Mouse (Mus musculus) c-Kit-positive CD71-positive TER-119-negative erythroid progenitor cells, embryonic 14.5 days (primary cell): ENCODE results near the gene Slc44a2.

Source experiments
- DNase-seq: peaks from one replicate; pipeline ENCODE4 v3.0.0-alpha.2; 2013; ENCODE audit warnings: low read depth

Slc44a2 gene

DNA sequence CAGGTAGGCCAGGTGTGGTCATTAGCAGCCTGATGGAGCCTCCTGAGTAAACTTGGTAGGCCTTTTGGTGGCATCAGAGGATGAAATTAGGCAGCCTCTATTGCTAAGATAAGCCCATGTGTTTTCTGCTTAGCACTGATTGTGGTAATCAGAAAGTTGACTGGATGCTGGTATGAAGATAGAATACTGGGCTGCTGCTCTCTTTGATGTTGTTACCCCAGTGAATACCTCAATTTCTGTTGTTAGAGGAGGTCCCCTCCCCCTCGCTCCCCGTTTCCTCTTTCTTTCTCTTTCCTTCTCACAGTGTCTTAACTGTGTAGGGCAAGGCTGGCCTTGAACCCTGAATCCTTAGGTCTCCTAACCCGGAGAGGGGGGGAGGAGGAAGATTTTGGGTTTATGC lies 58.7 kb downstream of the Slc44a2 start:
- DNase-seq, result no peak

DNA sequence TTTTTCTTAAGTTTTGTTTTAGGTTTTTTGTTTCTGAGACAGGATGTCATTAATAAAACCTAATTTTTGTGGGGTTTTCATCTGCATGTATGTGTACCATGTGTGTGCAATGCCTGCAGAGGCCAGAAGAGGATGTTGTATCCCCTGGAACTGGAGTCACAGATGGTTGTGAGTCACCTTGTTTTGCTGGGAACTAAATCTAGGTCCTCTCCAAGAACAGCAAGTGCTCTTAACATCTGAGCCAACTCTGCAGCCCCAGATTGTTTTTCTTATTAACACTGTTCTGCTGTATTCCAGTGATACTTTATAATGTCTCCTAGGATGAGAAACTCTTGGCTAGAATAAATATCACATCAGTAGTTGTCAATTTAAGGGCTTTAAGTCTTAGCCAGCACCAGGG lies 60.4 kb downstream of the Slc44a2 start:
- no peak for DNase-seq

DNA sequence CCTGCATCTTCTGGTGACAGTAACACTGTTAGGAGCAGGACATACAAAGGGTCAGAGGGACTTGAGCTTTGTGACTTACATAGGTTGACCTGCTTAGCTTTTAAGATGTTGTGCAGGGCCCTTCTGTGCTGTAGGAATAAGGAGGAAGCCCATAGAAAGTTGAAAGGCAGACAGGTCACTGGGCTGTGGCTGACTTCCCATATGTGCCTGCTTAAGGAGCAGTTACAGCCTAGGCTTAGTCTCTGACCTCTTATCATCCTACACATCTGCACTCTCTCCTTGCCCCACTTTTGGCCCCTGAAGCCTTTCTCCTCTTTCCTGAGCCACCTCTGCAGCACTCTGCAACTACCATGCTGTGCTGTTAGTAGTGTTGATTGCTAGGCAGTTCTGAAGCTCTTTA lies 63.5 kb downstream of the Slc44a2 start:
- no peak for DNase-seq

DNA sequence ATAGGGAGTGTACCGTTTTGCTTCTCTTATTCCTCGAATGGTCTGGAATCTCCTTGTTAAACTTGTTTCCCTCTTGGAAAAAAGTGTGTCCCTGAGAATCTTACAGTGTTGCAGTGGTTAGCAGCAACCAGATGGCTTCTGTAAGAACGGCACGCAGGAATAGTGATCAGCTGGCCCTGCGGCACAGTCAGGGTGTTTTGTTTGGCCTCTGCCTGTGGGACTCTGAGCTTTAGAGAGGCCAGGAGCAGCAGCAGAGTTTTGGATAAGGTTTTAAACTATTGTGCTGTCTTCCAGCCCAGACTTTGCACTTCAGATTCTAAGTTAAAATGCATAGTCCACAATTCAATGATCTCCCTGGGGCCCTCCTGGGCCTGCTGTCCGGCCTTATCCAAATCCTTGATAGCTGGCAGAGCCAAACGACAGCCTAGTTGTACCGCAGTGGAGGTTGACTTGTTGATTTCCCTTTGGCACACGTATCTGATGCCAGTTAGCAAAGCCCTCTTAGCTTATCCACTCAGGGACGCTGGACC lies 72.2 kb downstream of the Slc44a2 start:
- DNase-seq, result no peak

DNA sequence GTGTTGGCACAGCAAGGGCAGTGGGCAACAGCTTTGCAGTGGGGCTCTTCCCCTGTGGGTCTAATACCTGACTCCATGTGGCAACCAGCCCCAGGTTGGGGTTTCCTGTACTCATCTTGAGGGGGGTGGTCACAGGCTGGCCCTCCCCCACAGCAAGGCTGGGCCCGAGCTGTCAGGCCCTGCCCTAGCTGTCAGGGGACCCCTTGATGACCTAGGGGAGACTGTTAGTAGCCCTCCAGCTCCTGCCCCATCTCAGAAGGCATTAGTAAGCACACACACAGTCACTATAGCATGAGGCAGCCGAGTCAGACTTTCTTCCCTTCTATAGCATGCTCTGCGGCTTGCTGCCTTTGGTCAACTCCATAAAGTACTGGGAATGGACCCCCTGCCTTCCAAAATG lies 75.2 kb downstream of the Slc44a2 start:
- no peak for DNase-seq

DNA sequence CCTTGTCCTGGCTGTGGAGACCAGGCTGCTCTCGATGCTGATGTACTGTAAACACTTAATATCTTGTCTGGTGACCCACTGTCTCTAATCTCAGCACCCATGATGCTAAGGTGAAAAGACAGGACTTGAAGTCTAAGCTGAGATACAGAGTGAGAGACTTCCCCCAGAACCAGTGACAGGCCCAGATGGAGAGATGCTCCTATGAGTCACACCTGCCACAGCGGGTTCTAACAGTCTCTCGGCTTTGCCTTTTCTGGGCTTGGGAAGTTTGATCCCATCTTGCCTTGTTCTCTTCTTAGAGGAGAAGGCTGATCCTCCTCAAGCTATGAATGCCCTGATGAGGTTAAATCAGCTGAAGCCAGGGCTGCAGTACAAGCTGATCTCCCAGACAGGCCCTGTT lies 76.7 kb downstream of the Slc44a2 start:
- DNase-seq, result no peak

DNA sequence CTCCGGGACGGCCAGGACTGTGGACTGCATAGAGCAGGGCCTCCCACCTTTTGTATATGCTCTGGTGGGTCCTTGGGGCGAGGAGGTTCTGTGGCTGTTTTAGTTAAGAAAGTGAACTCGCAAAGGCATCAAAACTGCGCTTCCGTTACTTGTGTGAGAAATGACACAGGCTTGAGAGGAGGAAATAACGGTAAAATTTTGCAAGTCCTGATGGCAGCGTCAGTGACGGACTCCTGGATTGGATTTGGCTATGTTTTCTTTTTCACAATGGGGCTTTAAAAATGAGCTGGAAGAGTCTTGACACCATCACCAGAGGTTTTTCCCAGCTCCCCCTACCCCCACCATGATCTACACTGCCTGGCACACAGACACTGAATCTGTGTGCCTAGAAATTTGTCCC lies 80.5 kb downstream of the Slc44a2 start:
- no peak for DNase-seq

DNA sequence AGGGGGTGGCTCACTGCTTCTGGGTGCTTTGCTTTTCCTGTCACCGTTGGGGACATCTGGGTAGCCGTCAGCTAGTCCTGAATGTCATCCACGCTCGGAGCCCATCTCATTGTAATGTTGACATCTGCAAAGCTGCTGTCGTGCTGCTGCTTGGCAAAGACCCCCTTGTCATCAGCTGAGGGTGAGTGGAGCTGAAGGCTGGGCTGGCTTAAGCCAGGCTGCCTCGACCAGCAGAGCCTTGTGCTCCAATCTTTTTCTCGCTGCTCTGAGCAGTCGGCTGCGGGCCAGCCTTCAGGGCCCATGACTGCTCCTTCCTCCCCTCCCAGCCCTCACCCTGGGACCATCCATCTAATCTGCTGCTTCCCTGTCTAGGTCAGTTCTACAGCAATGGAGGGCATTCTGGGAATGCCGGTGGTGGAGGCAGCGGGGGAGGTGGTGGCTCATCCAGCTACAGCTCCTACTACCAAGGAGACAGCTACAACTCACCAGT lies 82.3 kb downstream of the Slc44a2 start:
- no peak for DNase-seq

DNA sequence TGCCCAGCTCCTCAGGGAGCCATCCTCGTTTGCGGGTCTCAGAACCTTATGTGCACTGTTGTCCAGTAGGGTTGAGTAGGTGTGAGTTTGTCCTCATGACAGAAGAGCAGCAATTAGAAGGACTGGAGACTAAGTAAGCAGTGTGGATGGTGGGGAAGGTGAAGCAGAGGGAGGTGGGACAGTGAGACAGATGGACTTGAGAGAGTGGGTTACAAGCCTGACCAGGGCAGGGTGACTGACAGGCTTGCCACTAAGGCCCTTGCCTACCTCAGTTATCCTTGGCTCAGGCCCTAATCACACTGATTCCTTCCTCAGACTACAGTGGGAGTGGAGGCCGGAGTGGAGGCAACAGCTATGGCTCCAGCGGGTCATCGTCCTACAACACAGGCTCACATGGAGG lies 83.2 kb downstream of the Slc44a2 start:
- no peak for DNase-seq
